Mouse (Mus musculus) megakaryocyte progenitor cell, adult 5-6 weeks (primary cell): ENCODE measurements around the gene Spire2. TPM values are rescaled to one million over a fixed set of nuclear protein-coding genes. Genes with fewer than 3 reads are reported as not detected.
"Not testable (repeated sequence)": the region's sequence is repeated elsewhere in the genome, so short reads cannot be mapped to it uniquely, and the experiment has no call there.

Experiments
- ATAC-seq: replicated peaks from 2 replicates; pipeline ENCODE4 v1.8.0; 2016; ENCODE audit warnings: mild to moderate bottlenecking, moderate TSS enrichment, inconsistent platforms; ENCODE audit not compliant: poor library complexity
- total RNA-seq, 2 experiments: library from RNA; stranded (forward) in 1 of 2; stranded (reverse) in 1 of 2; fragments of 157-497, 149-512 nt in 1 of 2; fragments of 200-1000 nt in 1 of 2; gene quantifications; 2 replicates each; pipeline versions ENCODE4 v1.2.3 to v1.2.4; 2015 to 2017

The Spire2 gene
- total RNA-seq, 2 experiments from 2014 or later = 0.07 TPM; not detected in 1

DNA sequence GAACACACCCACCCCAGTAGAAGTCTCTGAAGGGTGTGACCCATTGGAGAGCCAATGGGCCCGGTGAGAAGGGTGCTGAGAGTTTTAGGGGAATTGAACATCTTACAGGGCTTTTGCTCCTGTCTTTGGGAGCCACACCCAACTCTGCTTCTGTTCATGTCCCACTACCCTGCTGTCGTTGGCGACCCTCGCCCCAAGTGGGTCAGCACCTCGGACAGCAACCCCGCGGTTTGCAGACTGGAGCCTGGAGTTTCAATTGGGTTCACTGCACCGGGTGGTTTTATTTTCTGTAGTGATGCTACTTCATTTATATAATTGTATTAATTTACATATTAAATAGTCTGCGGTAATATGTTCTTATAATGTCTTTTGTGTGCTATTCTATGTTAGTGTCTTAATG is 81.7 kb downstream of the Spire2 start:
- ATAC-seq = no peak

- ATAC-seq = not testable (repeated sequence)
Measured at GRCm38 (mm10) chr8:123414997-123415696, 82.6 kb downstream of the Spire2 start.

DNA sequence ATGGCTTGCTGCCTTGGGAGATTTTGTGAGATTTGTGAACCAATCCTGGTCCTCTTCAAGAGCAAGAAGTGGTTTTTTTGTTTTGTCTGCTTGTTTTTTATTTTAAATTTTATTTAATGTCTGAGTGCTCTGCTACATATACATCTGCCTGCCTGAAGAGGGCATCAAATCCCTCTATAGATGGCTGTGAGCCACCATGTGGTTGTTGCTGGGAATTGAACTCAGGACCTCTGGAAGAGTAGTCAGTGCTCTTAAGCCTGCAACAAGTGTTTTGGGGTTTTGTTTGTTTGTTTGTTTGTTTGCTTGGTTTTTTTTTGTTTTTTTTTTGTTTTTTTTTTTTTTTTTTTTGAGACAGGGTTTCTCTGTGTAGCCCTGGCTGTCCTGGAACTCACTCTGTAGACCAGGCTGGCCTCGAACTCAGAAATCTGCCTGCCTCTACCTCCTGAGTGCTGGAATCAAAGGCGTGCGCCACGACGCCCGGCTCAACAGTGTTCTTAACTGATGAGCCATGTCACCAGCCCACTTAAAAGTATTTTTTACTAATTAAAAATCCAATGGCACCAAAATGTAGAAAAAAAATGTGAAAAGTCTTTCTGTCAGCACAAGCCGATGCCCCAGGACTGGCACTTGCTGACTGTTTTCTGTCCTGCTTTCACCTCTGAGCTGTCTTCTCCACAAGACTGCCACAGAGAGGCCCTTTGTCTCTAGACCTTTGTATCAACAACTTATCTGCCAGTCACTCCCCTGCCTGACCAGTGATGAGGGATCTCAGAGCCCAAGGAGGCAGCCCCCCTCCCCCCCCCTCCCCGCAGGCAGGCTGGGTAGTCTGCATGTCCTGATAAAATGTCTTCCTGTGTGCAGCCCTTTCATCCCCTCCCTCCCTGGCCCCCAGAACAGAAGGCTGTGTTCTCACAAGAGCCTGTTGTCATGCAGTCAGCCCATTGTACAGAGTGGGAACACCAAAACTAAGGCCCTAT is 83.7 kb downstream of the Spire2 start:
- ATAC-seq = peak; percentile 69

DNA sequence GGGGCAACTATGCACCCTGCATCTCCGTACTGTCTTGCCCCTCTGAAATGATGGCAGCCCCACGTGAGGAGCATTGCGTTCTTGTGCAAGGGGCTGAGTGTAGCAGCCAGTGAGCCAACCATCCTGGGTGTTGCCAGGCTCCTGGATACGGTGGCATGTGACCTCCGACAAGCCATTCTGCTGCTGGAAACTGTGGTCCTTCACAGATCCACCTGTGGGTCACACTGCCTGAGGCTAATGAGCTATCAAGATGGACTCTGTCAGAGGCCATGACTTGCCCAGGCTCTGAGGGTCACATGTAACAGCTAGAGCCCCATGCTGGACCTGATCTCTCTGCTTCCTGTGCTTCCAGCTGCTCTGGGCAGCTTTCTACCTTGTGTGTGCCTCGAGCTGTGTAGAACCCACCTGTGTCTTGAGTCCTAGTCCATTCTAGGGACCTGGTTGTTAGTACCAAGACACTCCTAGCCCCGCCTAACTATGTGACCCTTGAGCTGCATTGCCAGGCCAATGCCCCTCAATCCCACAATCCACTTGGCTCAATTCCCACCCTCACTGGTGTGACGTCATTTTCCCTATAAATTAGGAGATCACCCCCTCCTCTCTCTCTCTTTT is 84.5 kb downstream of the Spire2 start:
- ATAC-seq = peak; percentile 4; the same call in 1 of the 2 replicates

Other genes with a start within 250 kb of the Spire2 start
- gene Rpl13, start 230.4 kb upstream of the Spire2 start, total RNA-seq (2015) = 1,201 and 1,251 TPM in 2 replicates
- 3,072 and 3,507 TPM in 2 replicates for gene Rpl13, start 230.4 kb upstream of the Spire2 start, total RNA-seq (2017)
- not detected in 2 replicates for gene Cpne7, start 215.3 kb upstream of the Spire2 start, total RNA-seq (2015)
- gene Cpne7, start 215.3 kb upstream of the Spire2 start, total RNA-seq (2017) = not detected in 2 replicates
- gene Sult5a1, start 174.4 kb upstream of the Spire2 start, total RNA-seq (2015) = not detected in 2 replicates
- gene Sult5a1, start 174.4 kb upstream of the Spire2 start, total RNA-seq (2017) = not detected in 2 replicates
- not detected in 2 replicates for gene Dpep1, start 146.5 kb upstream of the Spire2 start, total RNA-seq (2015)
- not detected in 2 replicates for gene Dpep1, start 146.5 kb upstream of the Spire2 start, total RNA-seq (2017)
- gene Chmp1a, start 120.0 kb upstream of the Spire2 start, total RNA-seq (2015) = 11.6 and 18.4 TPM in 2 replicates
- 24.5 and 26.7 TPM in 2 replicates for gene Chmp1a, start 120.0 kb upstream of the Spire2 start, total RNA-seq (2017)
- gene Spata33, start 119.9 kb upstream of the Spire2 start, total RNA-seq (2015) = 0.37 and 0.51 TPM in 2 replicates
- gene Spata33, start 119.9 kb upstream of the Spire2 start, total RNA-seq (2017) = 1.9 and 5.0 TPM in 2 replicates
- 16.1 and 17.1 TPM in 2 replicates for gene Cdk10, start 107.9 kb upstream of the Spire2 start, total RNA-seq (2015)
- 34.9 and 38.6 TPM in 2 replicates for gene Cdk10, start 107.9 kb upstream of the Spire2 start, total RNA-seq (2017)
- 1.7 and 2.1 TPM in 2 replicates for gene Spata2l, start 96.5 kb upstream of the Spire2 start, total RNA-seq (2015)
- 1.2 and 1.7 TPM in 2 replicates for gene Spata2l, start 96.5 kb upstream of the Spire2 start, total RNA-seq (2017)
- gene Zfp276, start 78.5 kb upstream of the Spire2 start, total RNA-seq (2015) = 6.8 and 8.8 TPM in 2 replicates
- gene Zfp276, start 78.5 kb upstream of the Spire2 start, total RNA-seq (2017) = 5.8 and 13.2 TPM in 2 replicates
- gene Vps9d1, start 78.4 kb upstream of the Spire2 start, total RNA-seq (2015) = 7.6 and 10.2 TPM in 2 replicates
- gene Vps9d1, start 78.4 kb upstream of the Spire2 start, total RNA-seq (2017) = 10.3 and 16.2 TPM in 2 replicates
- 38.1 and 41.3 TPM in 2 replicates for gene Fanca, start 14.1 kb upstream of the Spire2 start, total RNA-seq (2015)
- 32.1 and 34.5 TPM in 2 replicates for gene Fanca, start 14.1 kb upstream of the Spire2 start, total RNA-seq (2017)
- gene Tcf25, start 41.0 kb downstream of the Spire2 start, total RNA-seq (2015) = 73.1 and 90.2 TPM in 2 replicates
- gene Tcf25, start 41.0 kb downstream of the Spire2 start, total RNA-seq (2017) = 89.8 and 94.1 TPM in 2 replicates
- not detected in 2 replicates for gene Mc1r, start 74.4 kb downstream of the Spire2 start, total RNA-seq (2015)
- gene Mc1r, start 74.4 kb downstream of the Spire2 start, total RNA-seq (2017) = 0.12 and 0.14 TPM in 2 replicates
- gene Tubb3, start 78.7 kb downstream of the Spire2 start, total RNA-seq (2015) = 0.15 TPM in 1 of 2 replicates, not detected in the other
- 0.17 TPM in 1 of 2 replicates, not detected in the other for gene Tubb3, start 78.7 kb downstream of the Spire2 start, total RNA-seq (2017)
- gene Def8, start 90.8 kb downstream of the Spire2 start, total RNA-seq (2015) = 30.0 and 33.6 TPM in 2 replicates
- gene Def8, start 90.8 kb downstream of the Spire2 start, total RNA-seq (2017) = 47.5 and 63.1 TPM in 2 replicates
- gene Afg3l1, start 145.2 kb downstream of the Spire2 start, total RNA-seq (2015) = 12.1 and 16.1 TPM in 2 replicates
- 20.9 and 21.9 TPM in 2 replicates for gene Afg3l1, start 145.2 kb downstream of the Spire2 start, total RNA-seq (2017)
- gene Dbndd1, start 182.8 kb downstream of the Spire2 start, total RNA-seq (2015) = not detected in 2 replicates
- gene Dbndd1, start 182.8 kb downstream of the Spire2 start, total RNA-seq (2017) = not detected in 2 replicates
- 3.1 and 3.2 TPM in 2 replicates for gene Gas8, start 186.1 kb downstream of the Spire2 start, total RNA-seq (2015)
- 17.2 and 18.0 TPM in 2 replicates for gene Gas8, start 186.1 kb downstream of the Spire2 start, total RNA-seq (2017)